Mouse (Mus musculus) frontal cortex, postnatal 25 days (tissue): Measurements from ENCODE around the gene Itga4.

ENCODE experiments used
- DNase-seq, 2 experiments: peaks; one replicate each; pipeline ENCODE4 v3.0.0; 2022; ENCODE audit warnings: low spot score in 2 of 2

Itga4 gene

DNA sequence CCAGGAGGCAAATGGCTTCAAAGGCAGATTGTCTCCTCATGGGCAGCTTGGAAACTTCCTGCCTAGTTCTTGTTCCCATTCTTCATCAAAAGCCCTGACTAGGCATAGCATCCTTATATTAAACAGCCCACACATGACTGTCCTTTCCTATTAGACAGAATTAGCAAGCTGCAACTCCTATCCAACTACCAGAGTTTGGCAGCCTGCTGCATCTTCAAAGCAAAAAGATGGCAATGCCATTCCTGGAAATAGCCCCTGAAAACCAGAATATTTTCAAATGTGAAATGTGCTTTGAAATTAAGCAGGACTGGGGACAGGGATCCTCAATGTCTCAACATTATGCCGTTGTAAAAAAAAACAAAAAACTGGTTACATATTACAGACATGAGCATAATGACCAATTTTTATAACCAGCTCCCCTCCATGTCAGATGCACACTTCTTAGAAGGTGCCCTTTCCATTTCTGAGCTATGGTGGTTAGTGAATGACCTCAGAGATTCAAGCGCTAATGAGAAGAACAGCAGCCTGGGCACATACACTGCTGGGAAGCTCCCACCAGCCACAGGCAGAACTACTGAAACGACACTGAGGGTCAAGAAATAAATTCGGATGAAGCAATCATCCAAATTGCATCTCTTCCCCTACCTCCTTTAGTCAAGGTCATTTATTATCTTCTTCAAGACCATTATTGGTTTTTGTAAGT, 97.0 kb downstream of the Itga4 start:
- no peak for DNase-seq

DNA sequence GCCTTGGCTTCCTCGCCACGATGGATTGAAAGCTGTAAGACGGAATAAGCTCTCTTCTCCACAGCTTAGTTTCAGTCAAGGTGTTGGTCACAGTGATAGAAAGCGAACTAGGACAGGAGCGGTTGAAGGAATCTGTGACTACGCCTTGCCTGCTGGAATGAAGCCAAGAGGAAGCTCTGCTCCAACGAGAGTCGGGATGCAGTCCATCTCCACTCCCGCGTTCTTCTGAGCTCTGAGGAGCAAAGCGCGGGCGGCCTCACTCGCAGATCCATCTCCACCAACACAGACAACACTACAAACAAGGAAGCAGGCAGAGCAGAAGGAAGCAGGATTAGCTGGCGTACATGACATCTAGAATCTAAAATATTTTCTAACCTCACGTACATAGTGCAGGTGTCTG, 99.5 kb downstream of the Itga4 start:
- DNase-seq, result no peak

DNA sequence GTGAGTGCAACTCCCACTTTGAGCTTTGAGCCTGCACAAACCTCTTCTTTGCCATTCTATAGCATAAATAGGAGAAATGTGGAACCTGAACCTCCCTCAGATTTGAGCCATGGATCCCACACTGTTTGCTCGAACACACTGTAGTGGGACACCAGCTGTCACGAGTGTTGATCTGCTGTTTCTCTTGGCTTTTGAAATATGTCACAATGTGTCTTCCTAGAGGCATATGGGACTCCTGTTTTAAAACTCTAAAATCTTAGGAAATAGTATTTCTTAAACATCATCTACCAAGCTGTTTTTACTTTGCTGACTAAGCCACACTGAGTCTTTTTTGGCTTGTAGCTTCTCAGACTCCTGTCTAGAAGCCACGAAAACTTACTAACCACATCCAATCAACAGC, 102.6 kb downstream of the Itga4 start:
- DNase-seq, result no peak

DNA sequence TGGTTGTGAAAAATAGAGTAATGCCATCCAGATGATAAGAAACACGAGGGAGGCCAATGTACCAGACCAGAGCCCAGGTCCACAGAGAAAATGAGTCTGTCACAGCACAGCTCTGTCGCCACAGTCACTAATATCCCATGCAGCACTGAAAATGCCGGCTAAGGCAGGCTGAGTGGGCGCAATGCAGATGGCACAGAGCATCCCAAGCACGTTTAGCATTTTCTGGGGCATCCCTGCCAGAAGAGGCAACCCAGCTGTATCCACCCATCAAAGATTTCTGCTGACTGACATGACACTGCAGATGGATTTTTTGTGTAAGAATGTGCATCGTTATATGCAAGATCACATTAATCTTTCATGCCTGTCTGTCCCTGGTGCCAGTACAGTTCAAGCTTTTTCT, 106.8 kb downstream of the Itga4 start:
- DNase-seq, result no peak

DNA sequence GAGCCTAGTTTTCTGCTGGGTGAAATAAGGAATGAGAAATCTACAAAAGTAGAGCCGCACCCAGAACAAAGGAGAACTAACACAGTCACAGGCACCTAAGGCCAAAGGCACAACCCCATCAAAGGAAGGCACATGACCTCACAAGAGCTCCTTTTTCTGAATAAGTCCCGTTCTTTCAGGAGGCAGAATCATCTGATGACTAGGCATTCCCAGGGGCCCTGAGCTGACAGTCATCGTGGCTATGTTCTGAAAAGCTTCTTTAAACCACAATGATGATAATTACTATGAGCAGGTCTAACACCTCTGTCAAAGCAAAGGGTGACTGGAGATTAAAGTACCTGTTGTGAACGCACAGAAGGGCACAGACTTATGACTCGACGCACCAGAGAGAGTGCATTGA, 108.7 kb downstream of the Itga4 start:
- no peak for DNase-seq

DNA sequence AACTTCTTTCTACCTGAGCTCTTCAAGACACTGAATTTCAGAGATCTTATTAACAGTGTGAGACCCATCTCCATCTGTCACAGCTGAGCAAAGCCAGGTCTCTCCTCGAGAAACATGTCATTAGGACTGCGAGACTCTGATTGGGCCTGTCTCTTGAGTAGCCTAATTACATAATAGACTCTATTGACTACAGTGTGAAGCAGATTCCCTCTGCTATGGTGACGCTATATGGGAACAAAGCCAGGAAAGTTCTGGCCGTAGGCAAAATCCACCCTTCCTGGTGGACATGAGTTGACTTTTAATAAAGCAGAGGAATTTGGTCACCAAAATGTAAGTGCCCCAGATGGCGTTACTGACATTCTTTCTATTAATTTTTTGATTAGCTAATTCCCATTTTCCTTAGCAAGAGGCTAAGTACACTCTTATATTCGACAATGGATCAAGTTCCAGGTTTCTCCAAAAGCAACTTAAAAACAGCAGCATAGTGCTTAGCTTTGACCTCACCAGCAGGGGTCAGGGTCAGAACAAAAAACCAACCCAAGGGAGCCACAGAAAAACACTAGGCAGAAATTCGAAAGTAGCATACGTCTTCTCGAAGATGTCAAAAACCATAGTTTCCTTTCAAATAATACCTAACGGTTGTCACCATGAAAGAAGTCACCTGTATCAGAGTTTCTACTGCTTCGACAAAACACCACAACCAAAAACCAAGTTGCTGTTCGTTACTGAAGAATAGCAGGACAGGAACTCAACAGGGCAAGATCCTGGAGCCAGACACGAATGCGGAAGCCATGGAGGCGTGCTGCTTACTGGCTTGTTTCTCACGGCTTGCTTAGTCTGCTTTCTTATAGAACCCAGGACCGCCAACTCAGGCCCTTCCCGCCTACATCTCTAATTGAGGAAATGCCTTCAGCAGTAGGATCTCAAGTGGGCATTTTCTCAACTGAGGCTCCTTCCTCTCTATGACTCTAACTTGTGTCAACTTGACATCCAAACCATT, 112.5 kb downstream of the Itga4 start:
- DNase-seq, result no peak

DNA sequence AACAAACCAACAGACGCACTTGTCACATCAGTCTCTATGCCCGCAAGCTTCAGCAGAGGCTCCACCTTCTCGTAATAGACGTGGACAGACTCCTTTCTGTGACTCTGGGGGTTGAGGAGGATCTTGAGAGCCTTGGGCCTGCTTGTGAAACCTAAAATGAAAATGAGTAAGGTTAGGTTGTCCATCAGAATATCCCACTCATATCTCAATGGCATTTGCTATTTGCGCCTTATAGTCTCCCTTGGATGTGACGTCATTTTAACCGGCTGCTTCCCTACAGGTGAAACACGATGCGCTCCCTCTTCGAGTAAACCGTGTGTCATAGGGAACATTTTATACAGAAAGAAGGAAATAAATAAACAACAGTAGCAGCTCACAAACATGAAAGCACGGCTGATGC, 113.4 kb downstream of the Itga4 start:
- no peak for DNase-seq

DNA sequence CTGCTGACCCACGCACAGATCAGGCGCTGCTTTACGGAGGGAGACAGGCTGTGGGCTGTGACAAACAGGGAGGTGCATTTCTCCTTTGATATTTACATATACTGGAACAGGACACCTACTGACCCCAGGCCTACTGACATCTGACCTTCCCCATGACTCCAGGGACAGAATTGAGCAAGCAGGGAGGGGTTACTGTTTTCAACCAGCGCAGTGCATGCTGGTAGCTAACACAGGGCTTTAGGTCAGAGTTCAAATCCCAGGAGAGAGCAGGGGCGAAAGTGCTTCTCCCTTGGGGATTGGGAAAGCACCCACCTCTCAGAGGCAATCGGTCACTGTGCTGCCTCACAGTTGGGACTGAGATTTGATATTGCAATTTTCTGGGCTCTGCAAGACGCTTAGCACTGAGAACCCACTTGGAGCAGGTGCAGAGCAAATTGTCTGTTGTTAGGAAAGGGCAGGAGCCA, 113.9 kb downstream of the Itga4 start:
- DNase-seq, result no peak

DNA sequence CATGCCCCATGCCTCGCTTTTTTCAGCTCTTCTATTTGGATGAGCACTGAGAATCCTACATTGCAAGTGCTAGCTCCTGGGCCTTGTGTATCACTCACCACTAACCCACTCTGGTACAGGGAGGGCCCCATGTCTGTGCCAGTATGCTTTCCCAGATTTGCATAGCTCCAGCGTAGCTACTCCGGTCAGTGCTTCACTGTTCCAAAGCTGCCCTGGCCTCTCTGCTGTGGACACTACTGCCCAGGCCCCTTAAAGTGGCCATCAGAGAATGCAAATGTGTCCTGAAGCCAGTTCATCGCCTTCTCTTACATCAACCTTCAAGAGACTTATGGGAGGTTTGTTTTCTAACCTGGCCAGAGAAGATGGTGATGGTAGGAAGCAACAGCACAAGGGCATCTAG, 114.7 kb downstream of the Itga4 start:
- no peak for DNase-seq

DNA sequence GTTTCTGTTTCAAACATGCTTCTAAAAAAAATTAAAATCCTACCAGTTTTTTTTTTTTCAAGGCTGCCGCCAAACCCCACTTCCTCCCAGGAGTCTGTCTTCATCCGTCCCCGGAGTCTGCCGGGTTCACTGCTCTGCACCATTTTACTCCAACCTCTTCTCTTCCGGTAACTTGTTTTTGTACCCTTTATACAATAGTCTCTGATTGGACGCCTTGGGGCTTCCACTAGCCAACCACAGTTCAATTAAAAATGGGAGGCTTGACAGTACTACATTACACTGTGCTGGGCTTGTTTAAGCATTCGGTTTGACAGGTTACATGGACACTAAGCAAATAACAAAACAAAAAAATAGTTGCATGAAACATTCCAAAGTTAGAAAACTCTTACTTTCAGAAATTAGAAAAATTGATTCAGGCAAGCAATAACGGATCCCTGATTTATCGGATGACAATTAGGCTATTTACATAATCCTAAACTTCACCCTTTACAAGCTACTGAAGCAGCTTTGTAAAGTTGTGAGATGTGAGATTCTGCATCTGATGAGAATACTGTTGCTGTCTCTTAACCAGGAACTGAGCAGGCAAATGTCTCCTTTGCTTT, 115.6 kb downstream of the Itga4 start:
- no peak for DNase-seq

DNA sequence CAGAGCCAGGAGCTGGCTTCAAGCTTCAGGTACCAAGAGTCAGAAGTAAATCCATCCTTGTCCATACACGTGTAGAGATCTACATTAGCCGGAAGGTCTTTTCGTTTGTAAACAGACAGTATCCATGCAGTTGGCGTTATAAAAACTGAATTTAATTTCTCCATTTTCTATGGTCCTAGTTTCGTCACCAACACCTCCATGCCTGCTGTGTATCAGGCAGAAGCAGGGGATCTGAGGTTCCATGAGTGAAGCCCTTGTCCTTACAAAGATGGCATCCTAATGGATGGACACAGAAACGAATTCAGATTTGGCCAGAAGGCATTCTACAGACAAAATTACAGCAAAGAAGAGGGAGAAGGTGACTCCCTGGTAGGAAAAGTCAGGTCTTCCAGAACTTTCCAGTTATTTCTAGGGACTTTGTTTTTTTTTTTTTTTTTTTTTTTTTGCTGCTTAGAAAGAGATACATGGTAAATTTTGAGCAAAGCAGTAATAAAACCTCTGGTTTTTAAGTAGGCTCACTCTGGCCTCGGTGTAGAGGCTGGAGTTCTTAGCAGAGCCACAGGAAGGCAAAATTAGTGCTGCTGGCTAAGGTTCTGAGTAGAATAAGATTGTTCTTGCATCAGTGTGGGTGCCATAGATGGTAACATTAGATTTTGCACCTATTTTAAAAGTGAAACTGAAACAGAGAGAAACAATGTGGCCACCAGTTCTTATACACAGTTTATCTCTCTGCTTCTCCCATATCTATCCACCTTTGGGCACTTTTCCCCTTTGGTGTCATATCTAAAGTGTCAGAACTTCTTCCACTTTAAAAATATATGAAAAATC, 116.3 kb downstream of the Itga4 start:
- no peak for DNase-seq

DNA sequence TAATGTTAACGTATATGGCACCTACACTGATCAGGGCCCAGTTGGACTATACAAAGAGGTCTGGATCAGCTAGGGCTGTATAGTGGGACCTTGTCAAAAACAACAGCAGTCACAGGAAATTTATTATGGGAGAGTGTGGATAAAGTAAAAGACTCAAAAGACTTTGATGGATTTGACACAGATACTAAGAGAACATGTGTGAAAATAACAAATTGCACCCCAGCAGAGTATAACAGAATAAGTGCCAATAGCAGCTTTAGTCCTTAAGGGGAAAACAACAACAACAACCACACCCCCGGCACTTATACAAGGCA, 116.9 kb downstream of the Itga4 start:
- no peak for DNase-seq

DNA sequence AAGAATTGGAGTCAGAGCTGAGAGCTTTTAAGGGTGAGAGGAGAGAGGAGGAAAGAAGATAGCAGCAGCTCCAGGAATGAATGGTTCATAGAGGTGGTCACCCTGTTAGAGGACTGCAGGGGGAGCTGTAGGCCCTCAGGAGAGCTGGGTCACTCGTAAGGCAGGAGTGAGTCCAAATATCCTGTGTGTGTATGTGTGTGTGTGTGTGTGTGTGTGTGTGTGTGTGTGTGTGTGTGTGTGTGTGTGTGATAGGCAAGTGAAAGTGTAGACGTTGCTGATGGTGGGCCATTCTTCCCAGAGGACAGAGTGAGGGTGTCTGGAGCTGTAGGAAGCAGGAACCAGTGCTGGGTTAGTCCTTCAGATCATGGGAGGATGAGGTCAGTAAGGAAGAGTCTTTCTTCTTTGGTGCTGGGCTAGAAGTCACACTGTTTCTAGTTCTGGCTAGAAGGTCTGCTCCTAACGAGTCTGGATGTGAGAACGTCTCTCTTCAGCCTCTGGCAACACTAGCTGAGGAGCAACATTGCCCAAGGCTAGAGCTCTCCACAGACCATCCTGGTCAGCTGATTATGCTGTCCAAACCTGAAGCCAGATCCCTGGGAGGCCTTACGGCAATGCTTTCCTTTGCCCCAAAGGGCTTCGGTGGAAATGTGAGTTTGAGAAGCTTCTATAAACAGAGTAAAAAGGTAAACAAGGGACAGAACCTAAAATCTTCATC, 117.4 kb downstream of the Itga4 start:
- no peak for DNase-seq

DNA sequence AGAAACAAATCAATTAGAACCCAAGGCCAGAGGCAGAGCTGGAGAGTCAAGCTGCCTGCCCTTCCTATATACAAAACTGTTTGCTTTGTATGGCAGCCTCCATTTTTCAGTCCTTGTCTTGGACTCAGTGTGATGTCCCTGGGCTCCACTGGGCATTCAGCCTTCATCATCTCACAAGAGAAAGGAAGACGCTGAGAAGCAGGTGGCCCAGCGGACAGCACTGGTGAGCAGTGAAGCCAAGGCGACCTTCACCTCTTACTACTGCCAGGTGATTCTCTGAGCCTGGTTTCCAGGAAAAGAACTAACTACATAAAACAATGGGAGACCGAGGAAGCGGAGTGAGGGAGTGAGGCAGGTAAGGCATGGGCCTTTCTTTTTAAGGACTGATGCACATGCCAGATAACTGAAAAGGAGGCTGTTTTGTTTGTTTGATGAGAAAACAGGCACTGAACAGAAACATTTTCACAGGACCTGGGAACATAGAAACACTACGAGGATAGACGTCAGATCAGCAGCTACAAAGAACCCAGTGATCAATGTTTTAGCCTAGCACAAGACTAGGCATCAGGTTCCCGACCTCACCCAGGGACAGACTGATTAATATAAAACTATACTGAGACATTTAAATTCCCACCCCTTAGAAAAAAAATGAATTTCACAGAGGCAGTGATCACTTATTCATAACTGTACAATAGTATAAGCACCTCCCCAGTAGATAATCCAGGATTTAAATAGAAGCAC, 123.3 kb downstream of the Itga4 start:
- no peak for DNase-seq

DNA sequence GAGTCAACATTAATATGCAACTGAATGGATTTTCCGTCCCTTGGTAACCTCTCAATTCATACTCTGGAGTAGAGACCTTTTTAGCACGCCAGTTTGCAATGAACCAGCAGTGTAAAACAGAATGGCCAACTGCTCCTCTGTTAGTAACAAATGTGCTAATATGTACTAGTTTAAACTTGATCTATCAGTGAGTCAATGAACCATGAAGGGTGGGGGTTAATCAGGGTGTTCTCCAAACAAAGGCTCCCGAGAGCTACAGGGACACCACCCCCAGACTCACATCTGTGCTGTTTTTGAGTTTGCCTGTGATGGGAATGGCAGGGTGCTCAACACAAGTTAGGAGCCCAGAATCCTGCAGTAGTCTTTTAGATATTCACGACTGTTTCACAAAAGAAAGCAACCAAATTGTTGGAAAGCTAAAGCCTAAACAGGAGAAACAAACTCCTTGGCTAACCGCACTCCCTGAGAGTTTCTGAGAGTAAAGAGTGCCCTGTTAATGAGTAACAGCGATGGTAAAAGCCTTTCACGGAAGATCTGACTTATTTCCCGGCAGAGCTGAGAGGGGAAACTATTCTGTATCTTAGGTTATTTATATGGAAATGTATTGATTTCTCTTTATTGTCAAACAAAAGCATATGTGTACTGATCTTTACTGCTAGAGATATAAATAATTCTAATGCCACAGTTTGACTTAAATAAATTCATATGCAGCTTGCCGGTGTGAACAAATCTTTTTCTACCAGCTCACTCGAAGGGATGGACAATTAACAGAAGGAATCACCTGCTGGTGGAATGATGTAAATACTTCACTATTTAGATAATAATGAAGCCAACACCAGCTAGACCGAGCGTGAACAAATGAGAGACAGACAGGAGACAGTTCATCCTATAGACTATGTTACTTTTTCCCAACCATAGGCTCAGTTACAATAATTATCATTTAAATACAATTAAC, 124.1 kb downstream of the Itga4 start:
- no peak for DNase-seq
